Mouse (Mus musculus) small intestine, adult 2 months (tissue): ENCODE results near the gene Exoc2. TPM values are rescaled to one million over a fixed set of nuclear protein-coding genes. Genes with fewer than 3 reads are reported as not detected.

Experiments
- H3K27ac ChIP-seq: fragments of 200-500 bp; 2 replicates; pipeline ENCODE4 v1.5.1; 2012; ENCODE audit warnings: low read depth, low read length, control low read depth, inconsistent platforms; ENCODE audit not compliant: insufficient read depth
- H3K27me3 ChIP-seq: fragments of 200-500 bp; 2 replicates; pipeline ENCODE4 v1.6.1; 2012; ENCODE audit warnings: mild to moderate bottlenecking, moderate library complexity, low read length, inconsistent platforms; ENCODE audit not compliant: control insufficient read depth, insufficient read depth
- H3K36me3 ChIP-seq: fragments of 200-500 bp; 2 replicates; pipeline ENCODE4 v1.6.1; 2012; ENCODE audit warnings: mild to moderate bottlenecking, low read length, control low read depth, inconsistent platforms; ENCODE audit not compliant: control insufficient read depth, insufficient read depth
- H3K4me1 ChIP-seq: fragments of 200-500 bp; 2 replicates; pipeline ENCODE4 v1.6.1; 2012; ENCODE audit warnings: low read length, inconsistent platforms, mixed read lengths; ENCODE audit not compliant: control insufficient read depth, insufficient read depth, insufficient read length
- H3K4me3 ChIP-seq: fragments of 200-500 bp; 2 replicates; pipeline ENCODE4 v1.5.1; 2012; ENCODE audit warnings: low read depth, mild to moderate bottlenecking, control low read depth, inconsistent platforms, low read length, moderate library complexity
- CTCF ChIP-seq: fragments of 200-500 bp; IDR thresholded peaks from 2 replicates; pipeline ENCODE4 v1.5.1; 2012; ENCODE audit warnings: low read depth, mild to moderate bottlenecking, control low read depth, inconsistent platforms, low read length, moderate library complexity, mixed read lengths; ENCODE audit not compliant: insufficient replicate concordance, insufficient read length; ENCODE audit errors: extremely low read depth
- POLR2A ChIP-seq: fragments of 200-500 bp; IDR thresholded peaks from 2 replicates; pipeline ENCODE4 v1.6.1; 2012; ENCODE audit warnings: low read depth, mild to moderate bottlenecking, control low read depth, inconsistent platforms, low read length, moderate library complexity
- WGBS: fragments of 180-500 bp; shearing (Covaris S2); methylation state at CpG from one replicate; pipeline ENCODE4 v1.1.7; 2018; 5-methylcytosine and 5-hydroxymethylcytosine counted together
- polyA plus RNA-seq: library from polyadenylated mRNA; depleted of rRNA; stranded (reverse); fragments of >200 nt; gene quantifications from 2 replicates; pipeline ENCODE4 v1.2.3, GENCODE M21; 2012

Exoc2 gene
- polyA plus RNA-seq, 1 experiment = 3.6 TPM

GRCm38 (mm10) chr13:30986934-30987455, 13.1 kb upstream of the Exoc2 start:
- WGBS = 61% methylated on average over 10 of the region's 10 CpGs
- H3K27me3 ChIP-seq = no peaks in the 10 kb centered on the region
- peak overlapping the region; percentile 47 for H3K27ac ChIP-seq
- TF ChIP-seq POLR2A (no peak), CTCF (no peak)
- no peak overlapping the region for H3K4me3 ChIP-seq
- no peaks in the 10 kb centered on the region for H3K36me3 ChIP-seq
- no peaks in the 10 kb centered on the region; the same call in 1 of the 2 replicates for H3K4me1 ChIP-seq

- no peaks in the 10 kb centered on the region for H3K27me3 ChIP-seq
- WGBS = 14% methylated on average over 27 of the region's 27 CpGs
Measured at GRCm38 (mm10) chr13:30985598-30986466, 11.9 kb upstream of the Exoc2 start.

GRCm38 (mm10) chr13:30985275-30985597, 11.3 kb upstream of the Exoc2 start:
- WGBS = 18% methylated on average over 13 of the region's 13 CpGs
- TF ChIP-seq POLR2A = no peak
- TF ChIP-seq CTCF = no peak

More at GRCm38 (mm10) chr13:30985598-30986466, 11.9 kb upstream of the Exoc2 start:
- no peaks in the 10 kb centered on the region; the same call in 1 of the 2 replicates for H3K4me1 ChIP-seq
- peak overlapping the region; percentile 71 for H3K27ac ChIP-seq
- no peaks in the 10 kb centered on the region for H3K36me3 ChIP-seq
- H3K4me3 ChIP-seq = peak overlapping the region; percentile 62
- TF ChIP-seq CTCF = no peak
- no peak for TF ChIP-seq POLR2A

GRCm38 (mm10) chr13:30981666-30982065, 7.8 kb upstream of the Exoc2 start:
- peak; percentile 62; the same call in 1 of the 2 replicates for TF ChIP-seq CTCF
- TF ChIP-seq POLR2A = no peak
- 41% methylated on average over 1 of the region's 1 CpGs for WGBS
- Histone ChIP-seq H3K4me1 (no peaks in the 10 kb centered on the region), H3K27ac (no peak overlapping the region), H3K4me3 (no peak overlapping the region), H3K27me3 (no peaks in the 10 kb centered on the region), H3K36me3 (no peaks in the 10 kb centered on the region)

More at GRCm38 (mm10) chr13:30985275-30985597, 11.3 kb upstream of the Exoc2 start:
- Histone ChIP-seq H3K4me1 (no peaks in the 10 kb centered on the region; the same call in 1 of the 2 replicates), H3K27ac (peak overlapping the region; percentile 71), H3K27me3 (no peaks in the 10 kb centered on the region), H3K36me3 (no peaks in the 10 kb centered on the region), H3K4me3 (peak overlapping the region; percentile 62)

GRCm38 (mm10) chr13:30978224-30978623, 4.3 kb upstream of the Exoc2 start:
- H3K27me3 ChIP-seq = no peaks in the 10 kb centered on the region
- 71% methylated on average over 4 of the region's 4 CpGs for WGBS
- H3K27ac ChIP-seq = no peak overlapping the region
- TF ChIP-seq POLR2A (no peak), CTCF (no peak)
- no peaks in the 10 kb centered on the region; the same call in 1 of the 2 replicates for H3K4me1 ChIP-seq
- no peaks in the 10 kb centered on the region for H3K36me3 ChIP-seq
- no peak overlapping the region for H3K4me3 ChIP-seq

GRCm38 (mm10) chr13:30976536-30977084, 2.7 kb upstream of the Exoc2 start:
- WGBS = 49% methylated on average over 8 of the region's 8 CpGs
- no peaks in the 10 kb centered on the region; the same call in 1 of the 2 replicates for H3K4me1 ChIP-seq
- no peak overlapping the region for H3K27ac ChIP-seq
- H3K27me3 ChIP-seq = no peaks in the 10 kb centered on the region
- no peak overlapping the region for H3K4me3 ChIP-seq
- H3K36me3 ChIP-seq = no peaks in the 10 kb centered on the region
- no peak for TF ChIP-seq POLR2A
- TF ChIP-seq CTCF = no peak

GRCm38 (mm10) chr13:30974247-30974630, 346 bp upstream of the Exoc2 start:
- 0 out of 2 replicates have a peak, but pooled peaks have one; percentile 0 for TF ChIP-seq POLR2A
- no peak for TF ChIP-seq CTCF
- peak overlapping the region; percentile 29; the same call in 1 of the 2 replicates for H3K27ac ChIP-seq
- WGBS = 22% methylated on average over 5 of the region's 5 CpGs

More at GRCm38 (mm10) chr13:30974247-30974630, 346 bp upstream of the Exoc2 start:
- H3K36me3 ChIP-seq = no peaks in the 10 kb centered on the region
- H3K27me3 ChIP-seq = no peaks in the 10 kb centered on the region
- peak overlapping the region; percentile 91 for H3K4me3 ChIP-seq
- H3K4me1 ChIP-seq = peaks cover 2% of the 10 kb centered on the region; the same call in 1 of the 2 replicates
